Mouse (Mus musculus) olfactory bulb, adult 2 months (tissue): Measurements from ENCODE around the gene Pitpnb. TPM values are rescaled to one million over a fixed set of nuclear protein-coding genes. Genes with fewer than 3 reads are reported as not detected.

Experiments used
- H3K27ac ChIP-seq: fragments of 200-500 bp; 2 replicates; pipeline ENCODE4 v1.5.1; 2012; ENCODE audit warnings: low read depth, low read length; ENCODE audit not compliant: insufficient read depth
- H3K4me1 ChIP-seq: fragments of 200-500 bp; 2 replicates; pipeline ENCODE4 v1.6.1; 2012; ENCODE audit warnings: low read length; ENCODE audit not compliant: control insufficient read depth, insufficient read depth
- H3K4me3 ChIP-seq: fragments of 200-500 bp; 2 replicates; pipeline ENCODE4 v1.5.1; 2012; ENCODE audit warnings: mild to moderate bottlenecking, low read depth, low read length, moderate library complexity; ENCODE audit not compliant: insufficient read depth
- CTCF ChIP-seq: fragments of 200-500 bp; IDR thresholded peaks from 2 replicates; pipeline ENCODE4 v1.5.1; 2012; ENCODE audit warnings: low read depth, mild to moderate bottlenecking, low read length, moderate library complexity; ENCODE audit not compliant: insufficient read depth
- POLR2A ChIP-seq: fragments of 200-500 bp; IDR thresholded peaks from 2 replicates; pipeline ENCODE4 v1.6.1; 2012; ENCODE audit warnings: mild to moderate bottlenecking, low read depth, low read length, moderate library complexity; ENCODE audit not compliant: insufficient read depth
- WGBS: fragments of 180-500 bp; shearing (Covaris S2); methylation state at CpG from one replicate; pipeline ENCODE4 v1.1.7; 2018; 5-methylcytosine and 5-hydroxymethylcytosine counted together
- polyA plus RNA-seq: library from polyadenylated mRNA; stranded (reverse); fragments of >200 nt; gene quantifications from 2 replicates; pipeline ENCODE4 v1.2.4, GENCODE M21; 2012; ENCODE audit warnings: low replicate concordance; ENCODE audit not compliant: missing spikeins, insufficient read depth, insufficient read length

Gene Pitpnb
- polyA plus RNA-seq, 1 experiment: not detected

- WGBS: 79% methylated on average over 5 of the region's 5 CpGs
- H3K4me1 ChIP-seq: no peaks in the 10 kb centered on the region
- TF ChIP-seq POLR2A (no peak), CTCF (no peak)
Measured at GRCm38 (mm10) chr5:111383335-111383734, 52.8 kb downstream of the Pitpnb start.

GRCm38 (mm10) chr5:111390911-111391310 lies 60.3 kb downstream of the Pitpnb start:
- Histone ChIP-seq H3K4me3 (no peak overlapping the region), H3K27ac (no peak overlapping the region), H3K4me1 (peaks cover 5% of the 10 kb centered on the region)
- TF ChIP-seq POLR2A: no peak
- TF ChIP-seq CTCF: no peak
- 58% methylated on average over 10 of the region's 10 CpGs for WGBS

More at GRCm38 (mm10) chr5:111383335-111383734, 52.8 kb downstream of the Pitpnb start:
- H3K27ac ChIP-seq: no peak overlapping the region
- no peak overlapping the region for H3K4me3 ChIP-seq

GRCm38 (mm10) chr5:111391485-111391884 lies 60.9 kb downstream of the Pitpnb start:
- Histone ChIP-seq H3K4me3 (no peak overlapping the region), H3K27ac (no peak overlapping the region), H3K4me1 (peaks cover 5% of the 10 kb centered on the region)
- 93% methylated on average over 6 of the region's 6 CpGs for WGBS
- TF ChIP-seq POLR2A (no peak), CTCF (no peak)

- WGBS: 41% methylated on average over 17 of the region's 17 CpGs
- no peak for TF ChIP-seq POLR2A
- no peak for TF ChIP-seq CTCF
- Histone ChIP-seq H3K27ac (no peak overlapping the region), H3K4me1 (peaks cover 15% of the 10 kb centered on the region), H3K4me3 (no peak overlapping the region)
Measured at GRCm38 (mm10) chr5:111393346-111394197, 63.0 kb downstream of the Pitpnb start.

- 33% methylated on average over 15 of the region's 15 CpGs for WGBS
- no peak overlapping the region for H3K4me3 ChIP-seq
- TF ChIP-seq POLR2A (no peak), CTCF (no peak)
Measured at GRCm38 (mm10) chr5:111394198-111395053, 63.9 kb downstream of the Pitpnb start.

GRCm38 (mm10) chr5:111395771-111396170 lies 65.2 kb downstream of the Pitpnb start:
- peaks cover 15% of the 10 kb centered on the region for H3K4me1 ChIP-seq
- TF ChIP-seq POLR2A: no peak
- no peak for TF ChIP-seq CTCF
- 74% methylated on average over 10 of the region's 10 CpGs for WGBS
- H3K4me3 ChIP-seq: no peak overlapping the region
- H3K27ac ChIP-seq: no peak overlapping the region

More at GRCm38 (mm10) chr5:111394198-111395053, 63.9 kb downstream of the Pitpnb start:
- Histone ChIP-seq H3K4me1 (peaks cover 15% of the 10 kb centered on the region), H3K27ac (no peak overlapping the region)

- Histone ChIP-seq H3K4me3 (no peak overlapping the region), H3K4me1 (peaks cover 15% of the 10 kb centered on the region), H3K27ac (no peak overlapping the region)
- TF ChIP-seq CTCF (no peak), POLR2A (no peak)
- whole genome bisulfite sequencing: 86% methylated on average over 4 of the region's 4 CpGs
Measured at GRCm38 (mm10) chr5:111396199-111396598, 65.6 kb downstream of the Pitpnb start.

- Histone ChIP-seq H3K4me1 (peaks cover 15% of the 10 kb centered on the region), H3K4me3 (no peak overlapping the region), H3K27ac (no peak overlapping the region)
- 61% methylated on average over 4 of the region's 4 CpGs for WGBS
- no peak for TF ChIP-seq POLR2A
- no peak for TF ChIP-seq CTCF
Measured at GRCm38 (mm10) chr5:111398471-111398870, 67.9 kb downstream of the Pitpnb start.

- no peak for TF ChIP-seq POLR2A
- no peak for TF ChIP-seq CTCF
- Histone ChIP-seq H3K4me3 (no peak overlapping the region), H3K27ac (no peak overlapping the region), H3K4me1 (peaks cover 10% of the 10 kb centered on the region)
- WGBS: 92% methylated on average over 4 of the region's 4 CpGs
Measured at GRCm38 (mm10) chr5:111399271-111399670, 68.7 kb downstream of the Pitpnb start.
